Mouse (Mus musculus) lung, postnatal 0 days (tissue): Measurements from ENCODE around the gene Tmem140.

Experiments used
- CTCF ChIP-seq: IDR thresholded peaks from 2 replicates; pipeline ENCODE4 v1.5.1; 2016; ENCODE audit warnings: antibody characterized with exemption, mild to moderate bottlenecking
- EP300 ChIP-seq: IDR thresholded peaks from 2 replicates; pipeline ENCODE4 v1.6.1; 2016; ENCODE audit warnings: antibody characterized with exemption, mild to moderate bottlenecking, control low read depth

DNA sequence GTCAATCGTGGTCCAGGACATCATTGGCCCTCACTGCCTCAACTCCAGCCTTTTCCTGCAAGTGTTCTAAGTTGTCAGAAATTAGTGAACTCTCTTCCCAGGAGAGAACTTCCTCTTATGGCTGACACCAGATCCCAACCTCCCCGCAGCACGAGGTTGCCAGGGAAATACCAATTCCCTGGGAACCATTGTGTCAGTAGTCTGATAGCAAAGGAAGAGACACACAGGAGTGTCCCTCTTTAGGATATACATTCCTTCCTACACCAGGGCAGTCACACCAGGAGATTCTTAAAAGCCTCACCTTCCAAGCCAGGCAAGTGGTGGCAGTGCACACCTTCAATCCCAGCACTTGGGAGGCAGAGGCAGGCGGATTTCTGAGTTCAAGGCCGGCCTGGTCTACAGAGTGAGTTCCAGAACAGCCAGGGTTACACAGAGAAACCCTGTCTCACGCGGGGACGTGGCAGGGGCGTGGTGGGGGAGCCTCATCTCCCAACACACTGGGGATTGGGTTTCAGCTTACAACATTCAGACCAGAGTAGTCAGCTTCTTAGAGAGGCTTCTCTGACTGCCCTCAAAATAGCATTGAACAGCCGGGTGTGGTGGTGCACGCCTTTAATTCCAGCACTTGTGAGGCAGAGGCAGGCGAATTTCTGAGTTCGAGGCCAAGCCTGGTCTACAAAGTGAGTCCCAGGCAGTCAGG is 50.5 kb downstream of the Tmem140 start:
- no peak for TF ChIP-seq CTCF
- no peak for TF ChIP-seq EP300
